Mouse (Mus musculus): ENCODE data around the gene Rps6kl1. TPM values are rescaled to one million over a fixed set of nuclear protein-coding genes. Genes with fewer than 3 reads are reported as not detected.

Rps6kl1 gene
- polyA plus RNA-seq, 2 experiments: 0.31 to 0.57 TPM

- Histone ChIP-seq H3K27ac (no peak overlapping the region), H3K4me1 (replicated peaks; ENCODE audit: control insufficient read depth in 2 of 2, insufficient read depth in 2 of 2, low read length in 1 of 2) (no peaks in the 10 kb centered on the region; a peak in 1 of 4 replicates), H3K4me2 (ENCODE audit: low read depth) (no peak overlapping the region), H3K36me3 (replicated peaks; ENCODE audit: control insufficient read depth, insufficient read depth, low read depth) (no peaks in the 10 kb centered on the region), H3K4me3 (ENCODE audit: insufficient read depth in 1 of 2, low read depth in 2 of 2, low read length in 2 of 2) (no peak overlapping the region), H3K9ac (replicated peaks) (no peak overlapping the region), H3K9me3 (ENCODE audit: control insufficient read depth, low read length) (no peaks in the 10 kb centered on the region), H3K27me3 (ENCODE audit: control insufficient read depth, insufficient read depth, low read length) (no peaks in the 10 kb centered on the region)
- DNase-seq (ENCODE audit: low read depth in 3 of 3, low spot score in 3 of 3): no peak
- 69% methylated on average over 8 of the region's 8 CpGs for WGBS (ENCODE audit: insufficient replicate concordance)
- TF ChIP-seq EP300 (IDR thresholded peaks at IDR 0.05; ENCODE audit: low read depth) (no peak), CTCF (IDR thresholded peaks at IDR 0.05; ENCODE audit: low read depth) (no peak)
- no peak for ATAC-seq (ENCODE audit: insufficient read depth)
Measured at GRCm38 (mm10) chr12:85158801-85159200, 7.7 kb upstream of the Rps6kl1 start.

GRCm38 (mm10) chr12:85157797-85158460, 6.9 kb upstream of the Rps6kl1 start:
- no peaks in the 10 kb centered on the region for H3K36me3 ChIP-seq (replicated peaks; ENCODE audit: control insufficient read depth, insufficient read depth, low read depth)
- no peak overlapping the region for H3K4me2 ChIP-seq (ENCODE audit: low read depth)
- no peak for TF ChIP-seq EP300 (IDR thresholded peaks at IDR 0.05; ENCODE audit: low read depth)
- no peak for TF ChIP-seq CTCF (IDR thresholded peaks at IDR 0.05; ENCODE audit: low read depth)
- H3K4me3 ChIP-seq (ENCODE audit: insufficient read depth in 1 of 2, low read depth in 2 of 2, low read length in 2 of 2): no peak overlapping the region
- no peak overlapping the region for H3K27ac ChIP-seq
- 68% methylated on average over 14 of the region's 14 CpGs for WGBS (ENCODE audit: insufficient replicate concordance)
- H3K9me3 ChIP-seq (ENCODE audit: control insufficient read depth, low read length): no peaks in the 10 kb centered on the region
- no peak overlapping the region for H3K9ac ChIP-seq (replicated peaks)
- DNase-seq (ENCODE audit: low read depth in 3 of 3, low spot score in 3 of 3) (no peak), ATAC-seq (ENCODE audit: insufficient read depth) (no peak)
- H3K27me3 ChIP-seq (ENCODE audit: control insufficient read depth, insufficient read depth, low read length): no peaks in the 10 kb centered on the region
- no peaks in the 10 kb centered on the region; a peak in 1 of 4 replicates for H3K4me1 ChIP-seq (replicated peaks; ENCODE audit: control insufficient read depth in 2 of 2, insufficient read depth in 2 of 2, low read length in 1 of 2)

- Histone ChIP-seq H3K4me1 (replicated peaks; ENCODE audit: control insufficient read depth in 2 of 2, insufficient read depth in 2 of 2, low read length in 1 of 2) (peaks cover 0 to 4% of the 10 kb centered on the region in 2 experiments; a peak in 2 of 4 replicates), H3K4me3 (ENCODE audit: insufficient read depth in 1 of 2, low read depth in 2 of 2, low read length in 2 of 2) (no peak overlapping the region), H3K9me3 (ENCODE audit: control insufficient read depth, low read length) (no peaks in the 10 kb centered on the region), H3K36me3 (replicated peaks; ENCODE audit: control insufficient read depth, insufficient read depth, low read depth) (no peaks in the 10 kb centered on the region), H3K27me3 (ENCODE audit: control insufficient read depth, insufficient read depth, low read length) (no peaks in the 10 kb centered on the region), H3K27ac (no peak overlapping the region), H3K9ac (replicated peaks) (no peak overlapping the region), H3K4me2 (ENCODE audit: low read depth) (no peak overlapping the region)
- TF ChIP-seq CTCF (IDR thresholded peaks at IDR 0.05; ENCODE audit: low read depth): no peak
- no peak for TF ChIP-seq EP300 (IDR thresholded peaks at IDR 0.05; ENCODE audit: low read depth)
- 19% methylated on average over 6 of the region's 6 CpGs for WGBS (ENCODE audit: insufficient replicate concordance)
- DNase-seq (ENCODE audit: low read depth in 3 of 3, low spot score in 3 of 3): no peak
- ATAC-seq (ENCODE audit: insufficient read depth): no peak
Measured at GRCm38 (mm10) chr12:85156324-85156723, 5.3 kb upstream of the Rps6kl1 start.

- DNase-seq (ENCODE audit: low read depth in 3 of 3, low spot score in 3 of 3) (peak in 2 of 3 experiments; percentile 18 to 19), ATAC-seq (ENCODE audit: insufficient read depth) (no peak)
- Histone ChIP-seq H3K9me3 (ENCODE audit: control insufficient read depth, low read length) (no peaks in the 10 kb centered on the region), H3K4me1 (replicated peaks; ENCODE audit: control insufficient read depth in 2 of 2, insufficient read depth in 2 of 2, low read length in 1 of 2) (peaks cover 0 to 6% of the 10 kb centered on the region in 2 experiments; a peak in 2 of 4 replicates), H3K36me3 (replicated peaks; ENCODE audit: control insufficient read depth, insufficient read depth, low read depth) (no peaks in the 10 kb centered on the region), H3K9ac (replicated peaks) (no peak overlapping the region), H3K27ac (no peak overlapping the region), H3K4me3 (ENCODE audit: insufficient read depth in 1 of 2, low read depth in 2 of 2, low read length in 2 of 2) (no peak overlapping the region), H3K27me3 (ENCODE audit: control insufficient read depth, insufficient read depth, low read length) (no peaks in the 10 kb centered on the region; the same call in 1 of the 2 replicates), H3K4me2 (ENCODE audit: low read depth) (no peak overlapping the region)
- WGBS (ENCODE audit: insufficient replicate concordance): 41% methylated on average over 3 of the region's 3 CpGs
- TF ChIP-seq CTCF (IDR thresholded peaks at IDR 0.05; ENCODE audit: low read depth): no peak
- TF ChIP-seq EP300 (IDR thresholded peaks at IDR 0.05; ENCODE audit: low read depth): no peak
Measured at GRCm38 (mm10) chr12:85153011-85153410, 1.9 kb upstream of the Rps6kl1 start.

- TF ChIP-seq CTCF (IDR thresholded peaks at IDR 0.05; ENCODE audit: low read depth) (no peak), EP300 (IDR thresholded peaks at IDR 0.05; ENCODE audit: low read depth) (no peak)
Measured at GRCm38 (mm10) chr12:85150321-85151001, 603 bp downstream of the Rps6kl1 start.

More at GRCm38 (mm10) chr12:85150321-85151001, 603 bp downstream of the Rps6kl1 start:
- 17% methylated on average over 20 of the region's 20 CpGs for WGBS (ENCODE audit: insufficient replicate concordance)
- ATAC-seq (ENCODE audit: insufficient read depth) (peak; percentile 6; the same call in 1 of the 2 replicates), DNase-seq (ENCODE audit: low read depth in 3 of 3, low spot score in 3 of 3) (no peak)
- peak overlapping the region; percentile 63 for H3K4me2 ChIP-seq (ENCODE audit: low read depth)
- peak overlapping the region in 1 of 2 experiments; percentile 28; a peak in 2 of 4 replicates for H3K4me3 ChIP-seq (ENCODE audit: insufficient read depth in 1 of 2, low read depth in 2 of 2, low read length in 2 of 2)
- peaks cover 0 to 6% of the 10 kb centered on the region in 2 experiments; a peak in 2 of 4 replicates for H3K4me1 ChIP-seq (replicated peaks; ENCODE audit: control insufficient read depth in 2 of 2, insufficient read depth in 2 of 2, low read length in 1 of 2)
- no peaks in the 10 kb centered on the region; the same call in 1 of the 2 replicates for H3K27me3 ChIP-seq (ENCODE audit: control insufficient read depth, insufficient read depth, low read length)
- H3K9ac ChIP-seq (replicated peaks): no peak overlapping the region
- no peaks in the 10 kb centered on the region for H3K9me3 ChIP-seq (ENCODE audit: control insufficient read depth, low read length)
- no peak overlapping the region for H3K27ac ChIP-seq
- H3K36me3 ChIP-seq (replicated peaks; ENCODE audit: control insufficient read depth, insufficient read depth, low read depth): no peaks in the 10 kb centered on the region

Data from liver, embryonic 14.5 days (tissue).